Mouse (Mus musculus) cerebellum, postnatal 36 days (tissue): ENCODE data around the gene Qrich1.

ENCODE experiments used
- DNase-seq, 2 experiments: peaks; one replicate each; pipeline ENCODE4 v3.0.0; 2021 to 2022; ENCODE audit warnings: mixed read lengths in 2 of 2

Qrich1 gene

GRCm38 (mm10) chr9:108493246-108493645 lies 23.4 kb upstream of the Qrich1 start:
- no peak for DNase-seq

DNA sequence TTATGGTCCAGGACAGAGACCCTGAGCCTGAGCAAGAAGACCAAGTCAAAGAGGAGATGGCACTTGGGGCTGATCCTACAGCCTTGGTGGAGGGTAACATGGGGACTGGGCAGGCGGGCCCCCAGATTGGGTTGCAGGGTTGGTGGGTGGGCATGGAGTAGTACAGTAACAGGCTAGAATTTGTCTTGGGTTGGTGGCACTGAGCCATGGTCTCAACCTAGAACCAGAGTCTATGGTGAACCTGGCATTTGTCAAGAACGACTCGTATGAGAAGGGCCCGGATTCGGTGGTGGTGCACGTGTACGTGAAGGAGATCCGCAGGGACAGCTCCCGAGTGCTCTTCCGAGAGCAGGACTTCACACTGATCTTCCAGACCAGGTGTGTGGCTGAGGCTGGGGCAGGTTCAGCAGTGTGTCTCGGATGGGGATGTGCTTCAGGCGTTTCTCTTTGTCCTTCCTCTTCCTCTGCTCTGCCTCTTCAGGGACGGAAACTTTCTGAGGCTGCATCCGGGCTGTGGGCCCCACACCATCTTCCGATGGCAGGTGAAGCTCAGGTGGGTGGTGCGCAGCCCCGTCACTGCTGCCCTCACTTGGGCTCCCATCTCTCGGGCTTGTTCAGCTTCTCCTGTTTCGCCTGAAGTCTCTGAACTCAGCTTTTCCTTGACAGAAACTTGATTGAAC lies 22.3 kb upstream of the Qrich1 start:
- no peak for DNase-seq

DNA sequence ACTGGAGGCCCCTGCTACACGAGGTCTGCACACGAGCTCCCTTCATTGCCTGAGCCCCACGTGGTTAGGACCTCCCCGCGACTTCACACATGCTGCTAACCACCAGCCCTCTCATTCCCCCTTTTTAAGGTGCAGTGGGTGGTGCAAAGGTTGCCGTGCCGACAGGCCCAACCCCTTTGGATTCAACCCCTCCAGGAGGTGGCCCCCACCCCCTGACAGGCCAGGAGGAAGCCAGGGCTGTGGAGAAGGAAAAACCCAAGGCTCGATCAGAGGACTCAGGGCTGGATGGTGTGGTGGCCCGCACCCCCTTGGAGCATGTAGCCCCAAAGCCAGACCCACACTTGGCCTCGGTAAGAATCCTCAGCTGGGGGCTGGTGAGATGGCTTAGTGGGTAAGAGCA lies 21.7 kb upstream of the Qrich1 start:
- no peak for DNase-seq

DNA sequence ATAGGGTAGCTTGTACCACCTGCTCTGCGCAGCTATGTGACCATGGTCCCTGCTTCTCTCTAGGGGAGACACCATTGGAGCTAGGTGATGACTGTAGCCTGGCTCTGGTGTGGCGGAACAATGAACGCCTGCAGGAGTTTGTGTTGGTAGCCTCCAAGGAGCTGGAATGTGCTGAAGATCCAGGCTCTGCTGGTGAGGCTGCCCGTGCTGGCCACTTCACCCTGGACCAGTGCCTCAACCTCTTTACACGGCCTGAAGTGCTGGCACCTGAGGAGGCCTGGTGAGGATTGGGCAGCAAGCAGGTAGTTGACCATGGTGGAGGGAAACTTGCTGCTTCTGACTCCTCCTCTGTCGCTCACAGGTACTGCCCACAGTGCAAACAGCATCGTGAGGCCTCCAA lies 17.4 kb upstream of the Qrich1 start:
- DNase-seq = no peak

- no peak for DNase-seq
Measured at GRCm38 (mm10) chr9:108499943-108500342, 16.7 kb upstream of the Qrich1 start.

DNA sequence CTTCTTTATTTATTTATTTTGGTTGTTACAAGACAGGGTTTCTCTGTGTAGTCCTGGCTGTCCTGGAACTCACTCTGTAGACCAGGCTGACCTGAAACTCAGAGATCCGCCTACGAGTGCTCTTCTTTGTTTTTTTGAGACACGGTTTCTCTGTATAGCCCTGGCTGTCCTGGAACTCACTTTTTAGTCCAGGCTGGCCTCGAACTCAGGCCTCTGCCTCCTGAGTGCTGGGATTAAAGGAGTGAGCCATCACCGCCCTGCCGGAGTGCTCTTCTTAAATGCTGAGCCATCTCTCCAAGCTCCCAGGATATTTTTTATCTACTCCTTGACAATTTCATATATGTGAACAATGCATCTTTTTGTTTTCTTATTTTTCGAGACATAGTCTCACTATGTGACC lies 9.7 kb upstream of the Qrich1 start:
- no peak for DNase-seq

- DNase-seq = peak; percentile 92 to 93
Measured at GRCm38 (mm10) chr9:108507619-108508434, 8.8 kb upstream of the Qrich1 start, which contains the start of gene Qars. TSS of gene Qars (plus strand) at chr9:108507706.

DNA sequence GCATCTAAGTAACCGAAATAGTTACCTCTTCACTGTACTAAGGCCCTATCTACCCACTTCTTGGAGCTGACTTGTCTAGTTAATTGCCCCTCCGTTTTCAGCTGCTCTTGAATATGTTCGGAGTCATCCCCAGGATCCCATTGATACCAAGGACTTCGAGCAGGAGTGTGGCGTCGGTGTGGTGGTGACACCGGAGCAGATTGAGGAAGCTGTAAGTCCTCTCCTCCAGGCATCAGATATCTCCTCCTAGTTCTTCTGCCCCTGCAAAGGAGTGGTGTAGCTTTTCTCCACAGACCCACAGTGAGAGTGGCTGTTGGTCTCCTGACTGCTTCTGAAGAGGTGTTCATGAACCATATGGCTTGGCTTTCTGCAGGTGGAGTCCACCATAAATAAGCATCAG lies 7.8 kb upstream of the Qrich1 start:
- no peak for DNase-seq

DNA sequence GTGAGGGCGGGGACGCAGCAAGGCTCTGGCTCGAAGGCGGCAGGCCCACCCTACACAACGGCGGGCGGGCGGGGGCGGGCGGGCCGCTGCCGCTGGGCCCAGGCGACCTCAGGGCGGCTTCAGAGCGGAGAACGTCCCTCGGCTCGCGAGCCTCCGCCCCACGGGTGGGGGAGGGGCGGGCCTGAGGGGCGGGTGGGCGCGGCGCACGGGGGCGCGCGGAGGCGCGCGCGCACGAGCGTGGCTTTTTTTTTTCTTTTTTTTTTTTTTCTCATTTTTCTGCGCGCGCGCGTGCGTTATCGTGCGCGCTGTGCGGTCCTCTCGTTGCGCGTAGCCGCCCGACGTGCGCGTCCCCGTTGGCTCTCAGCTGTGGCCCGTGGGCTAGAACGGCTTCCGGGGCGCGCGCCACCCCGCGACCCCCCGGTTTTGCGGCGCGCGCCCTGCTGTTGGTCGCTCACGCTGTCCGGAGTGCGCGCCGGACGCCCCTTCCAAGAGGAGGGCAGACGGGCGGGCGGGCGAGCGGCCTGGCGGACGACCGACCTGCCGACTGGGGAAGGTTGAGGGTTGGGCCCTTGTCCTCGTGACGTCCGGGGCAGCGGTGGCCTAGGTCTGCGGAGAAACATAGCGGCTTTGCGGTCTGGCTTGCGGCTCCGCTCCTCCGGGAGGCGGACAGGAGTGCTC lies 786 bp downstream of the Qrich1 start:
- DNase-seq = peak; percentile 82 to 85

- no peak for DNase-seq
Measured at GRCm38 (mm10) chr9:108517931-108518332, 1.3 kb downstream of the Qrich1 start.

DNA sequence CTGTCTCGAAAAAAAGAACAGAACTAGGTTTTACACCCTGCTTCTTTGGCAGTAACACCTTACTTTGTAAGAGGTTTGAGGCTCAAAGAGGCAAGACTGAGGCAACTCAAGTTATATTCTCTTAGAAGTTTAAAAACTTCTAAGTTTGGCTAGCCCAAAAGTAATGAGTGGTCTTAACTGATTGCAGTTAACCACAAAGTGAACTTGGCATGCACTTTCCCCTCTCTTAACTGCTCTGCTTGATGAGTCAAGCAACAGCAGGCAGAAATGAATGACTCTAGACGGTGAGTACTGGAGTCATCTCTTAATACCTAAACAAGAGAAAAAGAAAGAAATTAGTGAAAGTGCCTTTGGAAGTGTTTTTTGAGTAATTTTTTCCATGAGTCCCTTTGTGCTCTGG lies 5.0 kb downstream of the Qrich1 start:
- DNase-seq = no peak

DNA sequence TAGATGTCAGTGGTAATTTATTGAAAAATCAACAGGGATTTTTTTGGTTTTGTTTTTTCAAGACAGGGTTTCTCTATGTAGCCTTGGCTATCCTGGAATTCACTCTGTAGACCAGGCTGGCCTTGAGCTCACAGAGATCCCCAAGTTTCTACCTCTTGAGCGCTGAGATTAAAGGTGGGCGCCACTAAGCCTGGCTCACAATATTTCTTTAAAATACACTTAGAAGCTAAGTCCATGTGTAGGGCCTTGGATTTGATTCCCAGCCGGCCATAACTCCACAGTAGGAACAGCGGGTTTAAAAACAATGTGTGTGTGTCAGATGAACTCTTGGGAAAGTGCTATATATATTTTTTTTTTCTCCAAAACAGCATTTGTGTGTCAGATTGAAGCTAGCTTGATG lies 6.7 kb downstream of the Qrich1 start:
- no peak for DNase-seq

- no peak for DNase-seq
Measured at GRCm38 (mm10) chr9:108525400-108525799, 8.8 kb downstream of the Qrich1 start.

DNA sequence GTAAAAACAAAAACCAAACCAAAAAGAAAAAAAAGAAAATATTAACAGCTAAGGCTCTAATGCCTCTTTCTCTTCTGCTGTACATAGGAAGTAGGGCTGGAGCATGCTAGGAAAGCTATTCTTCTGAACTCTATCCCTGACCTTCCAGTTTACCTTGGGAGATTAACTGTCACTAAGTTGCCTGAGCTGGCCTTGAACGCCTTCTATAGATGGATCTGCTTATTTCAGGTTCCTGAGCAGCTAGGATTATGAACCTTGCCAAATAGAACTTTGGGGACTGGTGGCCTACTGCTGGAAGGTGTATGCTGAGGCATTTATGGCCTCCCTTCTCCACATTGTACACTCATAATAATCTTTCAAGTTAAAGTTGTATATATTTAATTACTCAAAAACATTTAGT lies 14.3 kb downstream of the Qrich1 start:
- DNase-seq = no peak

GRCm38 (mm10) chr9:108531496-108531895 lies 14.9 kb downstream of the Qrich1 start:
- no peak for DNase-seq

GRCm38 (mm10) chr9:108540846-108541245 lies 24.2 kb downstream of the Qrich1 start:
- no peak for DNase-seq

DNA sequence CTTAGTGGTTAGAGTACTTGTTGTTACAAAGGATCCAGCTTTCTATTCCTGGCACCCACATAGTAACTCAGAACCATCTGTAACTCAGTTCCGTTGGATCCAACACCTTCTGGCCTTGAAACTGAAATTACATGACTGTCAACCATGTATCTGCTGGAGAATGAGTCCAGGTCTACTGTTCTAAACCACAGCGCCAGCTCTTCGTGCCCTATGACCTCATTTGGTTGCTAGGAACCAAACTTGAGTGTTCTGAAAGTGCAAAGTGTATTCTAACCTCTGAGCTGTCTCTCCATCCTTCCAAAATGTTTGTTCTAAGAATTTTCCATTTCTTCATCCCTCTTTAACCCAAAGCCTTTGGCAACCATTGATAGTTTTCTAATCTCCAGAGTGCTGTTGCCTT lies 29.4 kb downstream of the Qrich1 start:
- no peak for DNase-seq

- no peak for DNase-seq
Measured at GRCm38 (mm10) chr9:108546875-108547274, 30.3 kb downstream of the Qrich1 start.

GRCm38 (mm10) chr9:108559169-108559568 lies 42.6 kb downstream of the Qrich1 start:
- DNase-seq = no peak

DNA sequence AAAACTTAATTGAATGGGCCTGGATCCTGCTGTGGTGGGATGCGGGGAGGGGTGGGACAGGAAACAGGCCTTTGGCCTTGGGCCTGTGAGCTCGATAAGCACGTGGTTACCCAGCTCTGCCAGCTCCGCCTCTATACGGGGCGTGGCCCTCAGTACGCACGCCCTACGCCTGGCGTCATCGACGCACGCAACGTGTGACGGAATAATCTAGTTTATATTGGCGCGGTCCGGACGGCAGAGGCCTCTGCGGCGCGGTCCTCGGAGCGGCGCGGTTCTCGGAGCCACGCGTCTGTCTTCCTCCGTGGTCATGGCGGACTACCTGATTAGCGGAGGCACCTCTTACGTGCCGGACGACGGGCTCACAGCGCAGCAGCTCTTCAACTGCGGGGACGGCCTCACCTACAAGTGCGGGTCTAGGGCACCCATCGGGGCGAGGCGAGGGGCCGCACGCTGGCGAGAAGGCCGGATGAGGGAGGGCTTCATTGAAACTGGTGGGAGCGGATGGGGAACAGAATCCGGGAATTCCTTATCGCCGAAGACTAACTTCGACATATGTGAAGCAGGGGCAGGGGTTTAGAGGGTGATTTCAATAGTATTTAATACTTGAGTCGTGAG lies 43.7 kb downstream of the Qrich1 start, which contains the start of gene Impdh2:
Gene Impdh2, plus strand, starts transcription at position 60 of the 615 bp plus-strand sequence.
- DNase-seq = peak; percentile 89 to 91

- DNase-seq = no peak
Measured at GRCm38 (mm10) chr9:108563671-108564070, 47.1 kb downstream of the Qrich1 start.

- no peak for DNase-seq
Measured at GRCm38 (mm10) chr9:108564131-108564530, 47.5 kb downstream of the Qrich1 start.
